Mouse (Mus musculus): ENCODE results near the gene Abcb6.

Abcb6 gene

GRCm38 (mm10) chr1:75147411-75148135 lies 32.6 kb downstream of the Abcb6 start:
- DNase-seq (ENCODE audit: low spot score in 2 of 2) = no peak

GRCm38 (mm10) chr1:75145589-75145988 lies 34.6 kb downstream of the Abcb6 start:
- DNase-seq (ENCODE audit: low spot score in 2 of 2) = no peak

- peak; percentile 95 to 97 for DNase-seq (ENCODE audit: low spot score in 2 of 2)
Measured at GRCm38 (mm10) chr1:75142301-75143261, 37.6 kb downstream of the Abcb6 start, which contains the start of the genes Cnppd1 and Retreg2. TSS of gene Cnppd1 (minus strand) at chr1:75142711. TSS of gene Retreg2 (plus strand) at chr1:75142778.

- peak; percentile 62 for DNase-seq (ENCODE audit: low spot score in 2 of 2)
Measured at GRCm38 (mm10) chr1:75141486-75142190, 38.6 kb downstream of the Abcb6 start.

- DNase-seq (ENCODE audit: low spot score in 2 of 2) = no peak
Measured at GRCm38 (mm10) chr1:75140601-75141190, 39.5 kb downstream of the Abcb6 start.

GRCm38 (mm10) chr1:75138448-75138847 lies 41.7 kb downstream of the Abcb6 start:
- DNase-seq (ENCODE audit: low spot score in 2 of 2) = no peak

- DNase-seq (ENCODE audit: low spot score in 2 of 2) = no peak
Measured at GRCm38 (mm10) chr1:75136730-75137129, 43.5 kb downstream of the Abcb6 start.

- DNase-seq (ENCODE audit: low spot score in 2 of 2) = no peak
Measured at GRCm38 (mm10) chr1:75136293-75136692, 43.9 kb downstream of the Abcb6 start.

GRCm38 (mm10) chr1:75133421-75134207 lies 46.6 kb downstream of the Abcb6 start, which contains the start of gene Slc23a3:
TSS of gene Slc23a3 (minus strand) at chr1:75133890.
- no peak for DNase-seq (ENCODE audit: low spot score in 2 of 2)

- DNase-seq (ENCODE audit: low spot score in 2 of 2) = peak in 1 of 2 experiments; percentile 31
Measured at GRCm38 (mm10) chr1:75128641-75129040, 51.6 kb downstream of the Abcb6 start.

GRCm38 (mm10) chr1:75125418-75125817 lies 54.8 kb downstream of the Abcb6 start:
- no peak for DNase-seq (ENCODE audit: low spot score in 2 of 2)

GRCm38 (mm10) chr1:75124346-75125321 lies 55.6 kb downstream of the Abcb6 start, which contains the start of gene Nhej1:
TSS of gene Nhej1 (minus strand) at chr1:75125200.
- DNase-seq (ENCODE audit: low spot score in 2 of 2) = peak; percentile 84 to 91

GRCm38 (mm10) chr1:75122211-75122610 lies 58.0 kb downstream of the Abcb6 start:
- DNase-seq (ENCODE audit: low spot score in 2 of 2) = no peak
